Mouse (Mus musculus) CH12.LX (cell line): Measurements from ENCODE around the gene Bcas3.

Experiments
- CHD2 ChIP-seq: IDR thresholded peaks from 2 replicates; pipeline ENCODE4 v1.6.1; 2011; ENCODE audit warnings: low read length, improper control_type of control experiment
- CTCF ChIP-seq, 2 experiments: IDR thresholded peaks in 1 of 2; conservative IDR thresholded peaks in 1 of 2; 2 replicates each; pipeline ENCODE4 v1.5.1; 2011 to 2012; ENCODE audit warnings: low read depth in 2 of 2, low read length in 2 of 2, improper control_type of control experiment in 1 of 2, inconsistent platforms in 1 of 2, mild to moderate bottlenecking in 1 of 2, moderate library complexity in 1 of 2
- E2F4 ChIP-seq: IDR thresholded peaks from 2 replicates; pipeline ENCODE4 v1.6.1; 2011; ENCODE audit warnings: low read depth, low read length, improper control_type of control experiment; ENCODE audit not compliant: insufficient replicate concordance
- EP300 ChIP-seq: IDR thresholded peaks from 2 replicates; pipeline ENCODE4 v1.6.1; 2011; ENCODE audit warnings: low read length, improper control_type of control experiment
- ETS1 ChIP-seq: conservative IDR thresholded peaks from 2 replicates; pipeline ENCODE4 v1.6.1; 2012; ENCODE audit warnings: low read depth, mild to moderate bottlenecking, inconsistent platforms, low read length, improper control_type of control experiment, moderate library complexity
- MAX ChIP-seq: IDR thresholded peaks from 2 replicates; pipeline ENCODE4 v1.6.1; 2011; ENCODE audit warnings: low read length, improper control_type of control experiment
- MAZ ChIP-seq: IDR thresholded peaks from 2 replicates; pipeline ENCODE4 v1.6.1; 2012; ENCODE audit warnings: low read depth, mild to moderate bottlenecking, inconsistent platforms, low read length, improper control_type of control experiment, moderate library complexity
- NELFE ChIP-seq: IDR thresholded peaks from 2 replicates; pipeline ENCODE4 v1.6.1; 2011; ENCODE audit warnings: low read depth, low read length, improper control_type of control experiment
- POLR2A ChIP-seq: IDR thresholded peaks from 2 replicates; pipeline ENCODE4 v1.6.1; 2011; ENCODE audit warnings: low read depth, mild to moderate bottlenecking, improper control_type of control experiment, low read length
- RAD21 ChIP-seq: IDR thresholded peaks from 2 replicates; pipeline ENCODE4 v1.6.1; 2011; ENCODE audit warnings: low read depth, mild to moderate bottlenecking, low read length, improper control_type of control experiment, moderate library complexity
- USF1 ChIP-seq: IDR thresholded peaks from 2 replicates; pipeline ENCODE4 v1.6.1; 2014; ENCODE audit warnings: low read depth, mild to moderate bottlenecking, inconsistent platforms, low read length, improper control_type of control experiment
- ZMIZ1 ChIP-seq: IDR thresholded peaks from 2 replicates; pipeline ENCODE4 v1.6.1; 2012; ENCODE audit warnings: low read depth, mild to moderate bottlenecking, inconsistent platforms, low read length, improper control_type of control experiment
- ZNF384 ChIP-seq: IDR thresholded peaks from 2 replicates; pipeline ENCODE4 v1.6.1; 2012; ENCODE audit warnings: low read depth, low read length, improper control_type of control experiment, inconsistent platforms

GRCm38 (mm10) chr11:85392864-85393220, 39.9 kb downstream of the Bcas3 start:
- TF ChIP-seq MAX (no peak), ETS1 (no peak), ZNF384 (no peak), CTCF (conservative IDR thresholded peaks at IDR 0.05 in 1 of 2, IDR thresholded peaks at IDR 0.05 in 1 of 2; ENCODE audit: low read depth in 2 of 2, low read length in 2 of 2) (no peak), USF1 (no peak), NELFE (no peak), RAD21 (no peak), CHD2 (no peak), ZMIZ1 (no peak), EP300 (no peak), E2F4 (no peak), POLR2A (no peak), MAZ (no peak)
